Mouse (Mus musculus): ENCODE measurements at regions not wholly inside any gene's neighbourhood (a gene's known extent, or its start where the extent isn't known, plus 50 kb on each side); places are given as distances from the start of the nearest gene placed in this dataset.

DNA sequence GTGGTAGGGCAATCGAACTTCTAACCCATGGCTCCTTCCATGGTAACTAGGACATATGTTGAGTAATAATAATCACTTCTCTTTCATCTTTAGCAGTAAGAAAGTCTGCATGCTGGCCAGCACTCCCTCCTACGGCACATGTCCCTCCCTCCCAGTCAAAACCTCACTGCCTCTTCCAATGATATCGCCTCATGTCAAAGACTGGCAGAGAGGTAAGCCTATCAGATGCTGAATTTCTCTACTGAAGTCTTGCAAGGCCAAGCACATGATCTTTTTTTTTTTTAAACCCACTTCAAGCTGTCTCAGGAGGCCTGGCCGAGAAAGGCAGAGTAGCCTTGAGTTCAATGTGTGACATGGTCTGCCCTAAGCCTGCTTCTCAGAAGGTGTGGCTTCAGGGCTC is 115.5 kb downstream of the Cartpt start:
- in situ Hi-C loops (cut with MboI; ENCODE audit: low pct_unique_long_range_greater_than_20kb in 1 of 2, low sequenced_read_pairs in 2 of 2, unreplicated experiment in 1 of 2), result no loop called here

GRCm38 (mm10) chr13:99784314-99784713 is 116.6 kb downstream of the Cartpt start:
- in situ Hi-C loops (cut with MboI; ENCODE audit: low pct_unique_long_range_greater_than_20kb in 1 of 2, low sequenced_read_pairs in 2 of 2, unreplicated experiment in 1 of 2), result no loop called here

- in situ Hi-C loops (cut with MboI; ENCODE audit: low pct_unique_long_range_greater_than_20kb in 1 of 2, low sequenced_read_pairs in 2 of 2, unreplicated experiment in 1 of 2), result no loop called here
Observed at GRCm38 (mm10) chr13:99782883-99783721, 117.8 kb downstream of the Cartpt start.

DNA sequence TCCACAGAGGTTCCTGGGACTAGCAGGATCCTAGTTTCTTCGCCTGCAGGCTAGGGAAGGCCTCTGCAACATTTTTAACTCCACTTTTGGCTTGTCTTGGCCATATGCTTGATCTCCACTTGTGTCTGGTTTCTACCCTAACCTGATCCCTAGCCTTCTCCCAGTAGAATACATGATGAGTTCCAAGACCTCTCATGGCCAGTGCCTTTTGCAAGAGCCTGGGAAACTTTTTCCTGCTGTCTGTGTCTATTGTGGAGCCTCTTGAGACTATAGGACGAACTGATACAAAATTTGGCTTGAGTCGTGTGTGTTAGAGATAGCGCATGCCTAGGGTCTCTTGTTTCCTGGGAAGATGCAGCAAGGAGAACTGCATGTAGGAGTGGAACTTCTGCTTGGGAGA is 119.3 kb downstream of the Cartpt start:
- in situ Hi-C loops (cut with MboI; ENCODE audit: low pct_unique_long_range_greater_than_20kb in 1 of 2, low sequenced_read_pairs in 2 of 2, unreplicated experiment in 1 of 2), result no loop called here

DNA sequence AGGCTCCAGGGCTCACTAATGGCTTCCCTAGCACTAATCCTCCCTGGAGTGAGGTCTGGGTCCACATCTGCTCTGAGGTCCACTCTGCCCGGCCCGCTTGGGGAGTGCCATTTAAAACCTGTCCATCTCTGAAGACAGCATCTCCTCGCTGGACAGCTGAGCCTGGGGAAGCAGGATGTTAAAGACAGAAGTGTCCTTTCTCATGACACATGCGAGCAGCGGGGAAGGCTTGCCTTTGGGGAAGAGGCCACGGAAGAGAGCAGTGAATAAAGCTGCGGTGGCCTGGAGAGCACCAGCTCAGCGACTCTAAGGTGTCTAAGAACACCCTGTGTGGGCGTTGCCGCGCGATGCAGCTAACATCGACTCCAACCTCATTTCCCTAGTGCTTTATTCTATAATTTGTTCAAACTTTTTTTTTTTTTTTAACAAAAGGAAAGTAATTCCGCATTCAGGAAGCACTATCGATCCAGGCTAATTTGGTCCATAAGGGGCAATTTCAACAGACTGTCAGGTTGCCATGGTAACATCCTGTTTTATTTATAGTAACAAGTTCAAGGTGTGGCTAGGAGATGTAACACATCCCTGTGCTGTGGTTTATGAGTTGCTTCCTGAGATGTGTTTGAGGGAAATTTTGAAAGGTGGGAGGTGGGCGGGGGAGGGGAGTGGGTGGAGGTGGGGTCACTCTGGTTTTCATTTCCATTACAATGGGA is 120.0 kb downstream of the Cartpt start:
- in situ Hi-C loops (cut with MboI; ENCODE audit: low pct_unique_long_range_greater_than_20kb in 1 of 2, low sequenced_read_pairs in 2 of 2, unreplicated experiment in 1 of 2), result no loop called here

DNA sequence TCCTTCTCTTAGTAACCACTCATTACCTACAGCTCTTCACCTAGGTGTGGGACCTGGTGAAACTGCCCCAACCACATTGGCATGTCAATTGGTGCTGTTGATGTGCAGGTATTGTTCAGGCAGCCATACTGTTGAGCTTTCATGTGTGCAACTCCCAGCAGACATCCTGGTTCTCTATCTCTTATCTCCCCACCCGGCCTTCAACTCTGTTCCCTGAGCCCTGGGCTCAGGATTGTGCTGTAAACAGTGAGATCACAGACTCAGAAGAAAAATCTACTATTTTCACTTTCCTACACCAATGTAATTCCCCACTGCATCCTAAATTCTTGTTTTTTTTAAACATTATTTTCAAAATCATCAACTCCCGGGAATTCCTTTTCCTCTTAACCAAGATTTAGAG is 122.1 kb downstream of the Cartpt start:
- in situ Hi-C loops (cut with MboI; ENCODE audit: low pct_unique_long_range_greater_than_20kb in 1 of 2, low sequenced_read_pairs in 2 of 2, unreplicated experiment in 1 of 2), result no loop called here

GRCm38 (mm10) chr13:99777736-99778135 is 123.2 kb downstream of the Cartpt start:
- in situ Hi-C loops (cut with MboI; ENCODE audit: low pct_unique_long_range_greater_than_20kb in 1 of 2, low sequenced_read_pairs in 2 of 2, unreplicated experiment in 1 of 2), result no loop called here

GRCm38 (mm10) chr13:99765965-99766364 is 134.9 kb downstream of the Cartpt start:
- in situ Hi-C loops (cut with MboI; ENCODE audit: low pct_unique_long_range_greater_than_20kb in 1 of 2, low sequenced_read_pairs in 2 of 2, unreplicated experiment in 1 of 2), result no loop called here

- in situ Hi-C loops (cut with MboI; ENCODE audit: low pct_unique_long_range_greater_than_20kb in 1 of 2, low sequenced_read_pairs in 2 of 2, unreplicated experiment in 1 of 2), result no loop called here
Observed at GRCm38 (mm10) chr13:99764764-99765163, 136.1 kb downstream of the Cartpt start.

DNA sequence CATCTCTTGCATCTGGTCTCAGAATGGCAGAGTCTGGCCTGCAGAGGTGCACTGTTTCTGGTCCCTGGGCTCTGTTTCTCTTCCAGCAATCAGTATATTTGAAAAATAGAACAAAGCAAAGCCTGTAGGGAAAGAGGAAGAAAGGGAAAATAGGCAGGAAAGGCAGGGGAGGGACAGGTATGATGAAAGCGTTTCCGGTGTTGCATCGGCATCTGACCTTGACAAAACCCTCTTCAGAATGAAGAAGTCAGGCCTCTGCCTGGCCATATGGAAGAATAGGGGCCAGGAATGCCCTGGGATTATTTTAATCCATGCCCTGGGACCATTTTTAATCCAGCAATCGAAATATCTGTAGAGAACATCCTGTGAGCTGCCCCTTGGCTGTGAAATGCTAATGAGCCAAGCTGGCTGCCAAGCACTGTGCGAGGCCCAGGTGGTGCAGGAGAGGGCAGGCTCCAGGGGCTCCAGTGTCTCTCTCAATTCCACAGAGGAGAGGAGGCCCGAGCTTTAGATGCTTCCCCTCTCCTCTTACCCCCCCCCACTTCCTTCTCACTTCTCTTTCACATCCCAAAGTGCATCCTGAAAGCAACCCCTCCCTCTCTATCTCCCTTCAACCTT is 136.7 kb downstream of the Cartpt start:
- in situ Hi-C loops (cut with MboI; ENCODE audit: low pct_unique_long_range_greater_than_20kb in 1 of 2, low sequenced_read_pairs in 2 of 2, unreplicated experiment in 1 of 2), result no loop called here

DNA sequence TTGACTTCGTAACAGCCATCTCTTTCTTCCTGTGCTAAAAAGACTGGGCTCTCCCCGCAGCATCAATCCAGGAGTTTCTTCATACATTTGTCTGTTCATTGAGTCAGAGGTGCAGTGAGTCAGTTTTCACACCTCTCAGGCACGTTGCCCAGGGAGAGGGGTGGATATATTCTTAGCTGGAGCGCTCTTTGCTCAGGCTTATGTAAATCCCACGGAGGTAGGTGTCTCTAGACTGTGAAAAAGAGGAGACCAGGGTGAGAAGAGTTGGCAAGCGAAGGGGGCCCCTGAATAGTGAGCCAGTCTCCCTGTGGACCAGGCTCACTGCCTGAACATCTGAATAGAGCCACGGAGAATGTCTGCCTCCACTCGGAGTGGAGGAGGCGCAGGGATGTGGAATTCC is 139.0 kb downstream of the Cartpt start:
- in situ Hi-C loops (cut with MboI; ENCODE audit: low pct_unique_long_range_greater_than_20kb in 1 of 2, low sequenced_read_pairs in 2 of 2, unreplicated experiment in 1 of 2), result no loop called here

GRCm38 (mm10) chr13:99761423-99761822 is 139.5 kb downstream of the Cartpt start:
- in situ Hi-C loops (cut with MboI; ENCODE audit: low pct_unique_long_range_greater_than_20kb in 1 of 2, low sequenced_read_pairs in 2 of 2, unreplicated experiment in 1 of 2), result no loop called here

DNA sequence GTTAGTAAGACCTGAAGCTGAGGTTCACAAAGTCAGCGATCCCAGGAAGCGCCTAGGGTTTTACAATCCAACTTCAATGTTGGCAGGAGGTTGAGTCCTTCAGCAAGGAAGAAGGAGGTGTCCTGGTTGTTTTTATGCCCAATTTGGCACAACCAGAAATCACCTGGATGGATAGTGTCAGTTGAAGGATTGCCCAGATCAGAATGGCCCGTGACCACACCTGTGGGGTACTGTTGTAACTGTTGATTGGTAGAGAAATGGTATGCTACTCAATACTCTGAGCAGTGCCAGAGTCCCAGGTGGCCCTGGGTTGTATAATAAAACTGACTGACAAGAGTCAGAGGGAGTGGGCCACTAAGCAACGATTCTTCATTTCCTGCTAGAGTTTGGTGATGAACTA is 140.2 kb downstream of the Cartpt start:
- in situ Hi-C loops (cut with MboI; ENCODE audit: low pct_unique_long_range_greater_than_20kb in 1 of 2, low sequenced_read_pairs in 2 of 2, unreplicated experiment in 1 of 2), result no loop called here

DNA sequence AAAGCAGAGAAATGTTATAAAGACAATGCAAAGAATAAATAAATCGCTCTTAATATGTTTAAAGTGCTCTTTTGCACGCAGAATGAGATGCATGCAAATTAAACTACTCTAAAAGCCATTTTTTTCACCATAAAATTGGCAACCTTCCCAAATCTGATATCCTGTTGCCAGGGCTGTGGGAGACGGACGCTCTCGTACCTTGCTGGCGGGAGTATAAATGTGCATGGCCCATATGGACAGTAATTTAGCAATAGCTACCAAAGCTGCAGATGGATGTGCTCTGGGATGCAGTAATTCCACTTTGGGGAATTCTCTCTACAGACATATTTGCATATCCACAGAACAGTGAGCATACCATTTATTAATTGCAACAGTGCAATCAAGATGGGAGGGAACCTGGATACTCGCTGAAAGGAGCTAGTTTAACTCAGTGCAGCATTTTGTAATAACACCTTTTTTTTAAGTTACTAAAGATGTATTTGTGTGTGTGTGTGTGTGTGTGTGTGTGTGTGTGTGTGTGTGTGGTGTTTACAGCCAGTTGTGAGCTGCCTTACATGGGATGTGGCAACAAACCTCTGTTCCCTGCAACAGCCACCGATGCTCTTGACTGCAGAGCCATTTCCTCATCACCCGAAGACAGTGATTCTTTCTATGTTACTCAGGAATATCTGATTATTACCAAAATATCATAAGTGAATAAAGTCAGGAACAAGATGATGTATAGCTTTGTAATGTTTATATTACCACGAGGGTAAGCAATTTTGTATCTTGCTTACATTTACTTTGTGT is 141.4 kb downstream of the Cartpt start:
- in situ Hi-C loops (cut with MboI; ENCODE audit: low pct_unique_long_range_greater_than_20kb in 1 of 2, low sequenced_read_pairs in 2 of 2, unreplicated experiment in 1 of 2), result no loop called here

DNA sequence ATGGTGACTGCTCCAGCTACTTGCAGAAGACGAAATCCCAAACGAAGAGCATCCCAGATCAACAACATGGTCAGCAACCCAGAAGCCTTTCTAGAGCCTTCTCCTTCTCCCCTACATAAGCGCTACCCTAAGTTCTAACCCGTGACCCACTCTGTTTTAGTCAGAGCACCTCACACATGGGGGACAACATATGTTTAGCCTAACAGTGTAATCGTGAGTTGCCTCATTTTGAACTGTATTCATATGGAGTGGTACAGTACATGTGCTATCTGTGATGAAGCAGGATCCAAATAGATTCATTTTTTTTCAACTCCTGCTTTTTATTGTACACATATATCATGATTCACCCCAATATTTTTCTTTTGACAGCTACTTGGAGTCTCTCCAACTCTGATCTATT is 146.2 kb downstream of the Cartpt start:
- in situ Hi-C loops (cut with MboI; ENCODE audit: low pct_unique_long_range_greater_than_20kb in 1 of 2, low sequenced_read_pairs in 2 of 2, unreplicated experiment in 1 of 2), result no loop called here

DNA sequence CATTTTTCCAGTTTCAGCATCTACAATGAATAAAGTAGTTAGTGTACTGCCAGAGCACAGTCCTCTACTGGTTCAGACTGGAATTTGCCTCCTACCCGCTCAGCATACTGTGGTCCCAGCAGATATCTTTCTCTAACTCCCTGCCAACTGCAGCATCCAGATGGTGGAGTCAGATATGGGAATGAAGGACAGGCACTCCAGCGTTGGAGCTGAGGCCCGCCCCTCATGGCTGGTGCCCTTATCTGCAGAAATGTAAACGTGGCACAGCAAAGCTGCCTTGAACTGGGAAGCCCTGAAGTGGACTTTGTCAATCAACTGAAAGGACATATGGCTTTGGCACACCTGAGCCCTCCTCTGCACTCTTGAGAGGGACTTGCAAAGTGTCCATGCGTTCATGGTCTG is 146.6 kb downstream of the Cartpt start:
- in situ Hi-C loops (cut with MboI; ENCODE audit: low pct_unique_long_range_greater_than_20kb in 1 of 2, low sequenced_read_pairs in 2 of 2, unreplicated experiment in 1 of 2), result no loop called here

DNA sequence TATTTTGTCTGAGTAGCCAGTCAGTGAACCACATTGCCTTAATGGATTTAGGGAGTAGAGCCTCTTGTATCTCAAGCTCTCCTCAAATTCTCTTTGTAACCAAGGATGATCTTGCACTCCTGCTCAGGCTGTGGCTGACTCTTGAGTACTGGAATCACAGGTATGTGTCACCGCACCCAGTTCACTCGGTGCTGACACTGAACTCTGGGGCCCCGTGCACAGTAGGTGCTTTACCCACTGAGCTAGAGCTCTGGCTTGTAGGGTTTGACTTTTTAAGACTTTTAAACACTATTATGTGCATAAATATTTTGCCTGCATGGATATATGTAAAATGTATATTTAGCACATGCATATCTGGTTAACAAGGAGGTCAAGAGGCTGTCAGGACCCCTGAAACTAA is 147.4 kb downstream of the Cartpt start:
- in situ Hi-C loops (cut with MboI; ENCODE audit: low pct_unique_long_range_greater_than_20kb in 1 of 2, low sequenced_read_pairs in 2 of 2, unreplicated experiment in 1 of 2), result no loop called here

DNA sequence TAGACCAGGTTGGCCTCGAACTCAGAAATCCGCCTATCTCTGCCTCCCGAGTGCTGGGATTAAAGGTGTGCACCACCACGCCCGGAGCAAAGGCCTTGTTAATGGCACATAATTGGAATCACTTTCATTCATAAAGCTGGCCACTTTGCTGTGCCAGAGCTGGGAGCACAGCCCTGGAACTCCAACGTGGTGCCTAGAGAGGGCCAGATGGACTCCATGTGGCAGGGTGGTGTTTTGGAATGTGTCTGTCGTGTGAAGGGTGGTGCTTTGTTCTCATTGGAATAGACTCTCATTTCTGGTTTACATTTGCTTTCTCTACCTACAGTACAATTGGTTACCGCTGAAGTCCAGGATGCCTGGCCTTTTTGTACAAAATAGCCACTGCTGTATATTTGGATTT is 150.2 kb downstream of the Cartpt start:
- in situ Hi-C loops (cut with MboI; ENCODE audit: low pct_unique_long_range_greater_than_20kb in 1 of 2, low sequenced_read_pairs in 2 of 2, unreplicated experiment in 1 of 2), result no loop called here

GRCm38 (mm10) chr13:99749342-99749741 is 151.5 kb downstream of the Cartpt start:
- in situ Hi-C loops (cut with MboI; ENCODE audit: low pct_unique_long_range_greater_than_20kb in 1 of 2, low sequenced_read_pairs in 2 of 2, unreplicated experiment in 1 of 2), result no loop called here
